In the genomic region with DNA sequence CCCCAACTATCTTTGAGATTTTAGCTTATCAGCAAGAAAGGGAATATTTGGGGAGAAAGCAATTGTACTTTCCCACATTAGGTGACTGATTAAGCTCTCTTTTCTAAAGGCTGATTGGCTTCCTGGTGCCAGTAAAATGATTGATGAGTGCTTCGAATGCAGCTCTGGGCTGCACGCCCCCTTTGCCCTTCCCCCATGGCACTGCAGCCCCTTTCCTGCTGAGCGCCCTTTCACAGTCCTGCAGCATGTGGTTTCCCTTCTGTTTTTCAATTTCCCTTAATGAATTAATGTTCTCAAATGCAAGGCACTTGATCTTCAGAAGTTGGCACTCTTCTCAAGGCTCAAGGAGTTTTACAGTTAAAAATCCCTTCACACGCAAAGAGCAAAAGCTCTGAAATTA, we compare ENCODE assay signal across 20 mouse cellular contexts. TPM values are rescaled to one million over a fixed set of nuclear protein-coding genes. Genes with fewer than 3 reads are reported as not detected.
DNase-seq lines count a peak whose midpoint lies in the region; ATAC-seq and TF ChIP-seq lines count a peak whose summit lies in the region.
"Had no signal": no experiment of that assay in that cellular context is flagged by ENCODE, and none has a peak within 500 bp of the region (broad histone marks: within the 10 kb centered on the region; RNA-seq: fewer than 3 reads in every experiment).

No protein-coding gene starts in this region.

- intact Hi-C loops in heart, postnatal 10 days (cut with DNase I) = no loop called here

- H3K27ac ChIP-seq in kidney, embryonic 16.5 days (ENCODE audit: low read length) = no peak overlapping the region
- H3K27ac ChIP-seq in kidney, adult 2 months (ENCODE audit: insufficient read depth, low read depth, low read length) = no peak overlapping the region
- no peak overlapping the region for H3K27ac ChIP-seq in embryonic facial prominence, embryonic 10.5 days (replicated peaks)
- 0 out of 2 replicates have a peak overlapping the region, but pooled peaks have one; percentile 26 for H3K27ac ChIP-seq in hindbrain, embryonic 14.5 days
- no peak overlapping the region for H3K27ac ChIP-seq in neural tube, embryonic 12.5 days
- H3K27ac ChIP-seq: heart, embryonic 13.5 days; liver, embryonic 15.5 days; stomach, postnatal 0 days had no signal

- H3K4me1 ChIP-seq in kidney, embryonic 16.5 days (ENCODE audit: insufficient read depth, low read length) = peaks cover 6% of the 10 kb centered on the region; the same call in 1 of the 2 replicates
- H3K4me1 ChIP-seq in kidney, adult 2 months (ENCODE audit: control insufficient read depth, insufficient read depth, low read length) = peaks cover 2% of the 10 kb centered on the region; the same call in 1 of the 2 replicates
- peaks cover 13% of the 10 kb centered on the region for H3K4me1 ChIP-seq in embryonic facial prominence, embryonic 10.5 days
- no peaks in the 10 kb centered on the region; the same call in 1 of the 2 replicates for H3K4me1 ChIP-seq in hindbrain, embryonic 14.5 days (replicated peaks; ENCODE audit: control insufficient read depth, insufficient read depth, low read length)
- peaks cover 24% of the 10 kb centered on the region for H3K4me1 ChIP-seq in neural tube, embryonic 12.5 days

- no peaks in the 10 kb centered on the region for H3K9me3 ChIP-seq in kidney, embryonic 16.5 days (ENCODE audit: low read length)
- H3K9me3 ChIP-seq in embryonic facial prominence, embryonic 10.5 days = no peaks in the 10 kb centered on the region
- H3K9me3 ChIP-seq in hindbrain, embryonic 14.5 days (ENCODE audit: control insufficient read depth, low read length) = no peaks in the 10 kb centered on the region
- H3K9me3 ChIP-seq in neural tube, embryonic 12.5 days = no peaks in the 10 kb centered on the region
- H3K9me3 ChIP-seq: heart, embryonic 13.5 days; liver, embryonic 15.5 days had no signal

- TF ChIP-seq CTCF in kidney, adult 2 months (conservative IDR thresholded peaks at IDR 0.05; ENCODE audit: insufficient read depth, insufficient read length, low read depth, low read length) = no peak

- no peaks in the 10 kb centered on the region for H3K36me3 ChIP-seq in kidney, embryonic 16.5 days (ENCODE audit: insufficient read depth, low read length)
- no peaks in the 10 kb centered on the region for H3K36me3 ChIP-seq in kidney, adult 2 months (ENCODE audit: control insufficient read depth, insufficient read depth, low read length)
- H3K36me3 ChIP-seq in embryonic facial prominence, embryonic 10.5 days (replicated peaks) = no peaks in the 10 kb centered on the region
- no peaks in the 10 kb centered on the region for H3K36me3 ChIP-seq in hindbrain, embryonic 14.5 days (replicated peaks; ENCODE audit: control insufficient read depth, insufficient read depth)
- no peaks in the 10 kb centered on the region for H3K36me3 ChIP-seq in neural tube, embryonic 12.5 days
- H3K36me3 ChIP-seq: heart, embryonic 13.5 days; liver, embryonic 15.5 days had no signal

- H3K4me2 ChIP-seq in kidney, embryonic 16.5 days (replicated peaks; ENCODE audit: low read depth, low read length) = no peak overlapping the region
- no peak overlapping the region for H3K4me2 ChIP-seq in hindbrain, embryonic 14.5 days (replicated peaks)
- 0 out of 2 replicates have a peak overlapping the region, but pooled peaks have one; percentile 27 for H3K4me2 ChIP-seq in neural tube, embryonic 12.5 days (replicated peaks)
- H3K4me2 ChIP-seq: heart, embryonic 13.5 days; liver, embryonic 15.5 days had no signal

- no peak for ATAC-seq in kidney, embryonic 16.5 days (ENCODE audit: low FRiP score, low TSS enrichment)
- ATAC-seq in hindbrain, embryonic 14.5 days (ENCODE audit: low FRiP score) = peak; percentile 64; the same call in 1 of the 2 replicates
- ATAC-seq in neural tube, embryonic 12.5 days (ENCODE audit: low FRiP score, low read depth) = peak; percentile 85
- ATAC-seq: lung, postnatal 0 days; midbrain, embryonic 16.5 days had no signal

- no peaks in the 10 kb centered on the region for H3K27me3 ChIP-seq in kidney, embryonic 16.5 days (ENCODE audit: insufficient read depth, low read length)
- H3K27me3 ChIP-seq in kidney, adult 2 months (replicated peaks; ENCODE audit: control insufficient read depth, insufficient read depth, low read length) = no peaks in the 10 kb centered on the region
- no peaks in the 10 kb centered on the region for H3K27me3 ChIP-seq in embryonic facial prominence, embryonic 10.5 days (replicated peaks; ENCODE audit: low read depth, poor library complexity, severe bottlenecking)
- no peaks in the 10 kb centered on the region for H3K27me3 ChIP-seq in hindbrain, embryonic 14.5 days (ENCODE audit: control insufficient read depth, insufficient read depth, low read length)
- H3K27me3 ChIP-seq in neural tube, embryonic 12.5 days (replicated peaks) = no peaks in the 10 kb centered on the region
- H3K27me3 ChIP-seq: heart, embryonic 13.5 days; liver, embryonic 15.5 days had no signal

- 0 out of 2 replicates have a peak overlapping the region, but pooled peaks have one; percentile 2 for H3K9ac ChIP-seq in kidney, embryonic 16.5 days (replicated peaks; ENCODE audit: low read length)
- no peak overlapping the region for H3K9ac ChIP-seq in hindbrain, embryonic 14.5 days
- H3K9ac ChIP-seq in neural tube, embryonic 12.5 days = no peak overlapping the region
- H3K9ac ChIP-seq: heart, embryonic 13.5 days; liver, embryonic 15.5 days had no signal

- H3K4me3 ChIP-seq in kidney, embryonic 16.5 days (ENCODE audit: low read length) = no peak overlapping the region
- H3K4me3 ChIP-seq in kidney, adult 2 months (ENCODE audit: insufficient read depth, low read depth, low read length) = no peak overlapping the region
- H3K4me3 ChIP-seq in embryonic facial prominence, embryonic 10.5 days = no peak overlapping the region
- no peak overlapping the region for H3K4me3 ChIP-seq in hindbrain, embryonic 14.5 days (replicated peaks; ENCODE audit: low read length)
- no peak overlapping the region for H3K4me3 ChIP-seq in neural tube, embryonic 12.5 days
- H3K4me3 ChIP-seq: heart, embryonic 13.5 days; liver, embryonic 15.5 days had no signal

- 35% methylated on average over 4 of the region's 4 CpGs for WGBS in kidney, embryonic 16.5 days
- WGBS in kidney, adult 2 months = 52% methylated on average over 4 of the region's 4 CpGs
- 13% methylated on average over 4 of the region's 4 CpGs for WGBS in embryonic facial prominence, embryonic 10.5 days
- 13% methylated on average over 4 of the region's 4 CpGs for WGBS in hindbrain, embryonic 14.5 days
- 8% methylated on average over 4 of the region's 4 CpGs for WGBS in neural tube, embryonic 12.5 days

- DNase-seq in kidney, adult 2 months = no peak
- DNase-seq in embryonic facial prominence, embryonic 10.5 days (ENCODE audit: low spot score) = peak; percentile 28
- no peak for DNase-seq in hindbrain, embryonic 14.5 days (ENCODE audit: low spot score)
- no peak for DNase-seq in cerebellum, postnatal 4 days (ENCODE audit: low spot score in 2 of 2)
- no peak for DNase-seq in cerebellum, postnatal 25 days
- DNase-seq in heart, postnatal 10 days = no peak
- DNase-seq: adrenal gland, postnatal 14 days; B cell, adult 2 months; cerebellum, adult 18-20 months; kidney, adult 18-20 months; kidney, postnatal 25 days; layer of hippocampus, adult 9-11 months; thymus, postnatal 25 days had no signal

- no peak for TF ChIP-seq POLR2A in kidney, adult 2 months (IDR thresholded peaks at IDR 0.05; ENCODE audit: low read depth, low read length)

RNA-seq across cellular contexts. Expression of a gene that starts 12.5 kb away (rescaled TPM):
- 0.94 and 1.2 TPM in 2 replicates for polyA plus RNA-seq in kidney, embryonic 16.5 days (2015; fragmentation: Nextera tagmentation; extraction: Ambion mirVana)
- 2.6 and 5.1 TPM in 2 replicates for polyA plus RNA-seq in kidney, adult 2 months (2012; rRNA removed)
- polyA plus RNA-seq in embryonic facial prominence, embryonic 10.5 days (2016; fragmentation: Nextera tagmentation; extraction: Ambion mirVana) = 4.9 and 8.5 TPM in 2 replicates
- 3.8 and 4.0 TPM in 2 replicates for polyA plus RNA-seq in hindbrain, embryonic 14.5 days (2014; fragmentation: Nextera tagmentation; extraction: Ambion mirVana)
- polyA plus RNA-seq in neural tube, embryonic 12.5 days (2016; fragmentation: Nextera tagmentation; extraction: Ambion mirVana) = 4.2 and 5.2 TPM in 2 replicates
- 1 to 10 TPM; 2.3 to 3.1 TPM for total RNA-seq in heart, postnatal 10 days (2021)

RNA-seq across cellular contexts. Expression of a gene that starts 16.8 kb away (rescaled TPM):
- 5.0 and 5.4 TPM in 2 replicates for polyA plus RNA-seq in kidney, embryonic 16.5 days (2015; fragmentation: Nextera tagmentation; extraction: Ambion mirVana)
- 0.98 and 1.2 TPM in 2 replicates for polyA plus RNA-seq in kidney, adult 2 months (2012; rRNA removed)
- polyA plus RNA-seq in embryonic facial prominence, embryonic 10.5 days (2016; fragmentation: Nextera tagmentation; extraction: Ambion mirVana) = 1.3 and 1.9 TPM in 2 replicates
- 4.6 and 5.6 TPM in 2 replicates for polyA plus RNA-seq in hindbrain, embryonic 14.5 days (2014; fragmentation: Nextera tagmentation; extraction: Ambion mirVana)
- 4.4 and 5.3 TPM in 2 replicates for polyA plus RNA-seq in neural tube, embryonic 12.5 days (2016; fragmentation: Nextera tagmentation; extraction: Ambion mirVana)
- total RNA-seq in heart, postnatal 10 days (2021) = 10 to 100 TPM; 17.8 to 18.8 TPM
